Mouse (Mus musculus): Measurements from ENCODE around the gene Rab3c.

The Rab3c gene

DNA sequence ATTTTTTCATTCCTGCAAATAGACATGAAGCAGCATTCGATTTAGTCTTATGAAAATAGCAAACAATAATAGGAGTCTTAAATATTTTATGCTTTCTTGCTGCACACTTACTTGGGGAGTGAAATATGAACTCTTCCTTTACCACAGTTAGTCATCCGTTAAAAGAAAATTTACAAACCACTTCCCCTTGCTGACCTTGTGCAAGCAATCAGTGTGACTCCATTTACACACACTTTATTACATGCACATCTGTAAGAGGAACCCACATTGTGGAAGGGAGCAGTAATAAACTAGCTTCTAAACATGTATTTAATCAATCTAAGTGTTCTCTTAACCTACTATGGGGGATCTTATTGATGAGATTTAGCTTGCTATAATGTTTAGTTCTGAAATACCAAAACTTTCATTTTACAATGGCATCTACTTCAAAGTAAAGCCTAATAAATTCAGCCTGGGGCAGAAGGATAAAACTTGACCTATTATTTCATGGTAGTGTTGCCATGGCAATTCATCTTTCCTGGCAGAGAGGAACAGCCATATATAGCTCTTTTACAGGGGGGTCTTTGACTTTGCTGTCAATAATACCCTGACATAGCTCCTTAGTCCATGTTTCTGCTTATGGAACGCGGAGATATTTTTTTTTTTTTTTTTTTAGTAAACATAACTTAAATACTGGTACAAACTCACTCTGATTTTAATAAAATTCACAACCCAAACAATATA lies 95.7 kb downstream of the Rab3c start:
- DNase-seq: no peak

DNA sequence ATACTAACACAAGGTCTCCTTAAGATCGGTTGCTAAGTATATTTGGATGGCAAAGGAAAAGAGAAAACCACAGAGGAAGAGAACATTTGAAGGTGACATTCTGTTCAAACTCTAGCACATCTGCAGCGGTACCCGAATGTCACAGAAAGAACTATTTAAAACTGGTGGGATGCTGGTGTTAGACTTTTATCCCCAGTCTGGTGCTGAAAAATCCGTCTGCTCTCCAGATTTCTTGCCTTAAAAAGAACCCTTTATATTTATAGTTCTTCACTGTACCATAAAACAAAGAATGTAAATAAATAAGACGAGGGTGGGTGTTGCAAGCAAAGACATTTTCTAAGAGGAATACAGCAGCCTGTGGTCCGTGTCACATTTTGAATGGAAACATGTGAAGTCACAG lies 105.1 kb downstream of the Rab3c start:
- no peak for DNase-seq

DNA sequence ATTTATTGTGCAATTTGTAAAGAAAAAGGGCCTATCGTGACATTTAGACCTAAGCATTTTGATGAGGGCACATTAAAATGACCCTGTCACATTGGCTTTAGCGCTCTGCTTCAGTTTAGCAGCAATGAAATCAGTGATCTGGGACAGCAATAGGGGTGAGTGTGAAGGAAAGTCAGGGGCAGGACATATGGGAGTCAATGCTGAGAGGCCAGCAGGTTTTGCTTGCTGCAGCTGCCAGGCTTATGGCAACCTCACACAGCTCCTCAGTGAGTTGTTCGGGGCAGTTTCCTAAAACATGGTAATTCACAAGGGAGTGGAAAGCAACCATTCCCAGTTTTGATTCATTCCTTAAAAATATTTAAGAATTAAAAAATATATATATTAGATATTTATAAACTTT lies 111.1 kb downstream of the Rab3c start:
- DNase-seq: no peak

DNA sequence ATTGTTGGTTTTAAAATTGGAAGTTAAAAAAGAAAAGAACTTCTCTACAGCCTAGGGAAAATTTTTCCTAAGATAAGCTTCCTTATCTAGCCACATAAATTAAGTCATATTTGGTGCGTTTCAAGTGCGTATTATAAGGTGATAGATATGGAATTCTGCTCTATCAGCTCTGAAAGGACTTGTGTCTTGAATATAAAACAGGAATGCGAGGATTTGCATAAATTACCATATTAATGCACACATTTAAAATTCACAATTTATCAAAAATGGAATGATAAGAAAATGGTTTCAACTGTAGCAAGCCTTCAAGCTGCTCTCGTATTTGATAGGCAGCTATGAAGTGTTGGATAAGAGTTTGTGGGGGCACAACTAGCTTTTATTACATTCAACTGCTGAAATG lies 111.6 kb downstream of the Rab3c start:
- no peak for DNase-seq

DNA sequence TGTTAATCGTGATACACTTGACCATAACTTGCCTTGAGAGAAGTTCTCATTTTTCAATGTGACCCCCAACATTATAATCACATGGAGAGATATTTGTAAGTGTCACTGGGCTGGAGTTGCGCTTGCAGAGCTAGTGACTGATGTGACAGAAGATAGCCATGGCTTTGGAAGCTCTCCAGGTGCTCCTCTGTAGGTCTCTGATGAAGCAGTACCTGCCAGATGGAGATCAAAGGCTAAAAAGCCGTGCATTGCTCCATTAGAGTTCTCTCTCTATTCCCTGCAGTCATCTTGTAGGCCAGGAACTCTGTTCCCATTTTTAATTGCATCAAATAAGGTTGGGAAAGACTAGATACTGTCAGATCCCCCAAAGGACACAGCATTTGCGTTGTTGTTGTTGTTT lies 112.2 kb downstream of the Rab3c start:
- DNase-seq: no peak

DNA sequence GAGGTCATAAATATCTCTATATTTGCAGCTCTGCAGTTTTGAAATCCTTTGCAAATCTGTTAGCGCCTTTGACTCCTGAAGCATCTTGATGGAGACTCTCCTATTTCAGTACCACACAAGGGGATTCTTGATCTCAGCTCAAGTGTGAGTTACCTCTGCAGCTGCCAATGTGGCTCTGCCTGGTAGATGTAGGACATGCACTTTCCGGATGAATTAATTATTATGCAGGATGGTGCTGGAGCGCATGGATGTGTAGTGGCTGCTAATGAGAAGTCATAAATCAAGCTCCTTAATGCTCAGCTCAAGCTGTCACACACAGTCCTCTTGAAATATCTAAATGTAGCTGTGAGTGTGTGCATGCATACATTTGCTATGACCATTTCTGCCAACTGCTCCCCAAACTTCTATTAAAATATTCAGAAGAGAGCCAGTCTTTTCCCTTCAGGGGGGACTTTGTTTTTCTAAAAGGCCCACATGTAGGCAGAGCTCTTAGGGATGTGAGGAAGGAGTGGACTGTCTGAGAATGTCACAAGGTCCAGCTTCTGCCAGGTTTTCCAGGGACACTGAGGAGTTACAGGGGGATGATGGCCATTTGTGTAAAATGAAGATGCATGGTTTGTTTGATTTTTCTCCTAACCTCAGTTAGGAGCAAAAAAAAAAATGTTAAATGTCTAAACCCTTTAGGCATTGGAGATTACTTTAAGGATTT lies 114.0 kb downstream of the Rab3c start:
- DNase-seq: no peak

DNA sequence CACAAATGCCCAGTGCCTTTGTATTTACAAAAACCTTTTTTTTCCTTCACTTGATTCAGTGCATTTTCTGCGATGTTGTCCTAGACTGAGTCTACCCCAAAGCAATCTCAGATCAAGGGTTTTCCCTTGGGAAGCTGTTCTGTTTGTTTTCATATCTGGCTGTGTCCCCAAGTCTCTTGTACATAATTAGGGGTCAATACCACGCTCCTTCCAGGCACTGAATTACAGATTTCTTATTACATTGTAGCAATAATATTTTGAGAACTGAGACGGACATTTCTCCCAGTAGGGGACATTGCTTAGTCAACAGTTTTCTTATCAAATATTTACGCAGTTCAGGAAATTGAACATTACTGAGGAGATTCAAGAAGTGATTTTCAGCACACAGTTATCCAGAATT lies 120.8 kb downstream of the Rab3c start:
- no peak for DNase-seq

DNA sequence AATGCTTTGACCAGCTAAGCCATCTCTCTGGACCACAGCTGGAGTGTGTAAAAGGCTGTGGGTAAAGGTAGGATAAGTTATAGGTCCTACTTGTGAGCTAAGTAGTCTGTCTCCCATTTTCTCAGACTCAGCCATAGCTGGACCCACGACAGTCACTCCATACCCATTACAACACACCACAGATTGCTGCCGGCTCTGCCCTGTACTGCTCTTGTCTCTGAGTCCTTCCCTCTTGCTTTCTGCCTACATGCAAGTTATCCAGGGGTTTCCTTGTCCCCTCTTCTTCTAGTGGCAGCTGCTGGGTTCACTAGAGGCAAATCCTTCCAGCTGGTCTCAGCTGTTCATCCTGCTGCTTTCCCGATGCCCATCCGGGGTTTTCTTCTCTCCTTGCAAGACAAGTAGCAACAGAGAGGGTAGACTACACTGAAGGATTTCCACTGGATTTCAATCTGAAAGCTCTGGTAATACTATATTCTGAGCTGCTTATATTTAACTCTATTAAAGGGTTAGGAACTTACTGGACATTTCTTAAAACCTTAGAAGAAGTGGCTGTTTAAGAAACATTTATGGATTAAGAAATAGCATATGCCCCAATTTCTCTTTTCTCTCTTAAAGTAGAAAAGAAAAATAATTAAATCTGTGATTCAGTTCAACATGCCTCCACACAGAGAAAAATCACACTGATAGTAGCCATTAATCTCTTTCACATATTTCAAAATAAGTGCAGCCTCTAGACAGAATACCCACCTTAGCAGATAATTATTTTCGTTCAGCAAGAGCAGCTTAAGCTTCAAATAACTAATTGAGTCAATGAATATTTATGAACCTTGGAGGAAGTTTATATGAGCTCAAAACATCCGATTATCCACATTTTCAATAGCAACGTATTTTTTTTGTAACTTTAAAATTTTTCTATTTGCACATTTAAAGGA lies 121.9 kb downstream of the Rab3c start:
- no peak for DNase-seq

DNA sequence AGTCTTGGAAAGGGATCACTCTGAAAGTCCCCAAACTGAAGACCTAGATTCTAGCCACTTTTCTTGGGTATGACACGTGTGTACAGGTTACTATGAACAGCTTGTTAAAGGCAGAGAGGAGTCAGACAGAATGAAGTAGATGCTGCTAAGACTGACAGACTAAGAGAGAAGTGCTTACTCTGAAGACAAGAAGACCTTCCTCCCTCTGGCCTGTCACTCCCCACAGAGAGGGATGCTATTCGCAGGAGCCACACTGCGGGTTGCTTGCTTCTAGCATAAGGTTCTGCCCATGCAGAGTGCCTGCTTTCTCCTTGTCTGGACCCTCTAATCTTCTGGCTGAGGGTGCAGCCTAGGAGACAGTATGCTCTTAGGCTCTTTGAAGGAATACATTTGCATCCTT lies 135.3 kb downstream of the Rab3c start:
- no peak for DNase-seq

DNA sequence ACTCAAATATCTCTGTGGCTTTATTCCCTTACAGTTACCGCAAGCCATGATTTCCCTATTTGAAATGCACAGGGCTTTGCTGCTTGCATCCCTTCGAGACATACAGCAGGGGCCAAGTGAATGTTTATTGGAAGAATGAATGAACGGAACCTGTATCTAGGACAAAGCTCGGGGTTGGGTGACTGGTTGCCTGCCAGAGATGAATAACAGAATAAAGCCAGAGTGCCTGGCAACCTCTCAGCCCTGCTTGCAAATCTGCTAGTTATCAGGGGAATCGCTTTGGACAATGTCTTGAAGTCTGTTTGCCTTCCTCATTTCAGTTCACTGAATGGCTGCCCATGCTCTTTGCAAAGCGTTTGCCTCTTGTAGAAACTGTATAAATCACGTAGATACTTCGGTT lies 135.8 kb downstream of the Rab3c start:
- no peak for DNase-seq

DNA sequence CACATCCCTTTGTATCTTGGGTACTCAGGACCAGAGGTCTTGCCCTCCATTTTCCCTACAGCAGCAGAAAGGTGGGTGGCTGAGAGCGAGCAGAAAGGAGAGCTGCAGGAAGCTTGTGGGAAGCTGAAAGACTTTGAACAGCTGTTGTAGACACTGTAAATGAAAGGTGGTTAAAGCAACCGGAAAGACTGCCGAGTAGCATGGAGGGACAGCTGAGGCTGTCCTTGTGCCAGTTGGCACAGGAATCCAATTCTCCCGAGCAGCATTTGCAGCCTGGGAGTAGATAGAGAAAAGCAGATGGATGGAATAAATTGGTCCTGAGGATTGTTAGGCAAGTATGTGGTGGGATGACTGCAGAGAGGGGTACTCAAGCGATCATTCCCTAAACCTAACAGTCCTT lies 141.5 kb downstream of the Rab3c start:
- no peak for DNase-seq

DNA sequence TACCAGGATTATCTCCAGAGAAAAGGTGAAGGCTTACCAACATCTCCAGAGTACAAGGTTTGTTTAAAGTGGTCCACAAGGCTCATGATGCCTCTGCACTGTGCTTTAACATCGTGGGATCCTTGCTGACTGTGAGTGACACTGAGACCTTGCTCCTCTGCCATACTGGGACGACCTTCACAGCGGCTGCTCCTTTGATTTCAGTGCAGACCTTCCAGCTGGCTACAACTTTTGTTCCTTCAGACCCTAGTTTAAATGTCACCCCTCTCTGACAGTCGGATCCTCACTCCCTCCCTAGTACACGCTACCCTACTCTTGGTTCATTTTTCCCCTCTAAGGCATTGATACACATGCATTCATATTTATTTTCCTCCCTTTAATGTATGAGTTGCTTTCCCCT lies 142.2 kb downstream of the Rab3c start:
- DNase-seq: no peak

DNA sequence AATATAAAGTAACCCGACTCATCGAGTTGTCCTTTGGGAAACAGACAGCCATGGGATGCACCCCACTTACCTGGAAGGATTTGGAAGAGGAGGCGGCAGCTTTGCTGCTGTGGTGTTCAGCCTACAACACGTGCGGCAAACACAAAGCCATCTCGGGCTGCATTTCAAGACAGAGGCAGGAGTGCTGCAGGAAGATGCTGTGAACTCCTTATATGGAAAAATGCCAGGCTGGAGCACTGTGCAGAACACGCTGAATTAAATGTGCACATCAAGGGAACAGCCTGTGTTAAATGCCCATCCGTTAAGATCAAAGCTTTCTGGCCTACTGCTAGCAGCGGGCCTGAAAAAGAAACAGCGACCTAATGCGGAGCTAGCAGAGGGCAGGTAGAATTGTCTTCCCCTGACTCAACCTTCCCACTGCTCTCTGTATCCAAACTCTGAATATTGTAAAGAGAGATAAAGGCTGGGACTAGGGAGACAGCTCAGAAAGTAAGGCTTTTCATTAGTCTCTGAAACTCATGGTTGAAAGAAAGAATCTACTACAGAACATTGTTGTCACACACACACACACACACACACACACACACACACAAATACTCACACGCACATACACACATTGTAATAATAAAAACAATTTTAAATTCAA lies 153.1 kb downstream of the Rab3c start:
- DNase-seq: no peak

DNA sequence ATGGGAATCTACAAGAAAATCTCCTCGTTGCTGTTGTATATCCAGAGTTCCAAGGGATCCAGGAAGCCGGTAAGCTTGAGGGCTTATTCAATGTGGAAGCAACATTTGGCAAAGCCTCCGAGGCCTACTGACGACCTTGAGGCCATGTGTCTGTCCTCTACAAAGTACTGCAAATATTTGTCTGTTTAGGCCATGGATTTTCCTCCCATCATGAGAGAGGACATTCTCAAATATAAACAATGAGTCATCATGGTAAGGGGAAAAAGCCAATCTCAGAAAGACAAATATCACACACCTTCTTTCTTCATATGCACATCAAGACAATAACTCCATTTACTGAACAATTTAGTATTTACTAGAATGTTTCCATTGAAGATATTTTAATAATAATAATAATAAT lies 158.0 kb downstream of the Rab3c start:
- DNase-seq: no peak

DNA sequence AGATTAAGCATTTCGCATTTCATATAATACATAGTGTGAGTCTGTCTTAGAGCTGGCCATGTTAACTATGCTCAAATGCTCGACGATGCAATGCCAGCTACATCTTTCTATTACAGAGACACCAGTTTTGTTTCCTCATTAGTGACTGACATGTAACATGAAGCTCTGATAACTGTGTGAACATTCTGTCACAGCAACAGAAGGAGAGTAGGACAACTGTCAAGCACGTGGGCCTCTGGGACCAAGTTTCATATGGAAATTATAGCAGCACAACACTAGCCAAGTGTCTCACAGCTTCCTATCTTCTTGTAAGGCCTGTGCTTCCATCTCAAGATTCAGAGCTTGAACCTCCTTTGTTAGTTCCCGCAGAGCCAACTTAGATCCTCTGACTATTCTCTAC lies 163.9 kb downstream of the Rab3c start:
- no peak for DNase-seq

DNA sequence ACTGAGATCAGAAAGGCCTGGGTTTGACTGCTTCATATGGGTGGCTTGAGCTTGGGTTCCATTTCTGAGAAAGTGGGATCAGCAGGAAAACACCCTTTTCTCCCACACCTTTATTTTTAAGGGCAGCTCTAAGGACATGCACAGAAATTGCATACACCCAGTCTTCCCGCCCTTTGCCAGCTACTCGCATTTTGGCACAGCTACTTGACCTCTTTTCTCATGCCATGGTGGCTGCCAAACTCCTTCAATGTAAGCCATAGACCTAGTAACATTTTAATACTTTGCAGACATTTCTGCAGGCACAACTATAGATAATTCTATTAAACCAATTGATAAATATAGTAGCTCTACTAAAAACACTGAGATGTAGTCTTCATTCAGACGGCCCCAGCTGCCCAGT lies 164.5 kb downstream of the Rab3c start:
- no peak for DNase-seq

DNA sequence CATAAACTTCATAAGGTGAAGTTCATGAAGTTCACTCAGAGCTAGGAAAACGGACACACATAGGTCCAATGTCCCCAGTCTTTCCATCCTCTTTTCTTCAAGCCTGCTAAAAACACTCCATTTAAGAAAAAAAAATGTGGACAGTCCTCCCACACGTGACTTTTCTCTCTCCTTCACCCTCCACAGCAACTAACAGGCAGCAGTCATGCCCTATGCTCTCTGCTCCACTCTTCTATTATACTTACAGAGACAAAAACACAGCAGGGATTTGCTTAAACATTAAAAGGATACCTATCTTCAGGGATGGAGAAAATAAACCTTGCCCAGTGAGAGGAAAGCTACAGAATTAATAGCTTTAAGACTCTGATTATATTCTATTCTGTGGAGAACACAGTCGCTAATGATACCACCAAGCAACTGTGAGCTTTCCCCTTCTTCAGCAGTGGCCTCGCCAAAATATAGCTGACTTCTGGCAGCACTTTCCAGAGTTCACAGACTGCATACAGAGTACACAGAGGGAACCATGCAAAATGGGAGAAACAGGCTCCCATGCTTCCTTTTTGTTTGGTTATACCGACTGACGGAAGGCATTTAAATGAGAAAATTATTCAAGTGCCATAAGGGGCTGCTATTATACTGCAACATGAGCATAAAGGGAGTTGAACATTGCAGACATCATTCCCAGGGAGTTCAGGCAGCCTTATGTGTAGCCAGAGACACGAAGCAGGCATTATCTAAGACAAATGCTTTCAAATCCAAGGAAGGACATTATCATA lies 165.7 kb downstream of the Rab3c start:
- no peak for DNase-seq

DNA sequence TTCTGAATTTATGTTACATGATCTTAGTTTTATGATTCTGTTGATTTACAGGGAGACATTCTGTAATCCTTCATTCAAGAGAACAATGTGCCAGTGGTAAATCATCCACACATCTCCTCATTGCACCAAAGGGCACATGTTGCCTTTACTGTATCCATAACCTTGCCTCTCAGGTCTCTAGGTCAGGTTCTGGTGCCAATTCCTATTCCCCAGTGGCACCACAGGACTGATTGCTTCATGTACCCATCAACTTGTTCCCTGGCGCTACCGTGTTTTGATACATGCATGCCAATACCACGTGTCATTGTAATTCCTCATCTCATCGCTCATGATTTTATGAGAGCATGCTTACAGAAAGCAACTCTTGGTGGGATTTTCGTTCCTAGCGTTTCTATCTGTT lies 167.1 kb downstream of the Rab3c start:
- DNase-seq: no peak

DNA sequence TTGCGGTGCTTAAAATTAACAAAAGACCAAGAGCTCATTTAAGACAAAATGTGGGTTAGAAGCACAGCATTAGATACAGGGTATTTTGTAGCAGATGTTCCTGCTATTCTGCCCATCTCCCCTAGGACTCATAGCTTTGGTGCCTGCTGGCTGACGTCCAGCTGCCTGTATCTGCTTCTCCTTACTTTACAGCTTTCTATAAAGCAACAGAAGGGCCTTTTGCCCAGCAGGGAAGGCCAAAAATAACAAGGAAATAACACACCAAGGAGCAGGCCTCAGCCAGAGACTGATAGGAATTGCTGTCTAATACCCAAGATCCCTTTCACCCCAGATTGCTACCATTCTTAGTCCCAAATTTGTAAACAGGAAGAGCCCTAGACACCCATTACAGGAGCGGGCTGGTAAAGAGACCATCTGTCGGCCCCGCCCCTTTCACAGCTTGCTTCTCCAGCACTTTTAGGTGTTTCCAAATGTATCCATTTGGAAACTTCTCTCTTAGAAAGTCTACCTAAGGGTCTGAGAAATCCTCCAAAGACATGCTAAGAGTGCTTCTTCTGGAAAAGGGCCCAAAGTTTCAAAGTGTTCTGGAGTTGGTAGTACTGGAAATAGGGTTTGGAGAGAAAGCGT lies 183.3 kb downstream of the Rab3c start:
- DNase-seq: no peak

DNA sequence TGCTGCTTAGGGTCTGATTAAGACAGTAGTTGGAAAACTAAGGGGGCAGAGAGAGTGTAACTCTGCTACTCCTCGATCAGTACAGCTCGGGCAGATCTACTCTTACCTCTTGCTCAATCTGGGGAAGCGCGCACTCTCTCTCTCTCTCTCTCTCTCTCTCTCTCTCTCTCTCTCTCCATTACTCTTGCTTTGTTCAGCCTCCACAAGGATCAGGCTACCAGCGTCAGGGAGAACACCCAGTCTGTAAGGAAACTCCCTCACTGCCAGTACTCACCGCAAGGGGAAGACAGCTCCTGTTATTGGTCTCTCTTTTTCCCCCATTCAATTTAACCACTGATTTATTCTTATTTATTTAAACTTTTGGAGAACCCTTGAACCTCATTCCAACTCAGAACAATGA lies 185.8 kb downstream of the Rab3c start:
- no peak for DNase-seq

DNA sequence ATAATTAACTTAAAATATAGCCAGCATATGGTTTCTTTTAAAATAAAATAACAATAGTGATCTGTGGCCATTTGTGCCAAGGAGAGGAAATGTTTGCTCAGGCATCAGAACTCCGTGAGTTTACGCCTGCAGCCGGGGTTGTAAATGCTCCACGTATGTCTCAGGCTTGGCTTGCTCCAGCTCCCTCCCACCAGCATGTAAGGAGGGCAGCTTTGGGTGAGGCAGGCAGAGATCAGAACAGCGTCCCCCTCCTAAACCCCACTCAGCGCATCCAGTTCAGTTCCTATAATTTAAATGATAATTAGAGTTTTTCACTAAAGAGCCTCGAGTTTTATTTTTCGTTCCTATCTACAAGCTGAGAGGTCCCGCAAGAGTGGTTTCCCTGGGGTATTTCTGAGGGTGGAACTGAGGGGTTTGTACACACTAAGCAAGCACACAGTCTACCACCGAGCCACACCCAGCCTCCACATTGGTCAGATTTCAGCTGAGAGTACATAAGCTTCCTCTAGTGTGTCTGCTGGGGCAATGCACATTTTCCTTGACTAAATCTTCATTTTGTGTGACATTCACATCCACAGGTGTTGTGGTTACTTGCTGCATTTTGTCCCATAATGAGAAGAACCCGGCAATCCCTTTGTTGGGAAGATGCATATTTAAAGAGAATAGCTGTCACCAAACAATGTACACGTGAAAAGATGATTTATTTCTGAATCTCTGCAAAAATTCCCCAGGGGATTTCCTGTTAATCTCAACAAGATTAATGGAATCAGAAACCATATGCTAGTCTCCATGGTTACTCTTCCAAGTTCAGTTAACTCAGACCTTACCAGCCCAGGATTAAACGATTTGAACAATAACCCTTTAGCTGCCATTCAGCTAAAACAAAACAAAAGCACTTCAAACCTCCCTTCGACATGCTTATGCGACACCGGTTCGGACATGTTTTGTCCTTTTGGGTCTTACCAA lies 186.8 kb downstream of the Rab3c start:
- DNase-seq: no peak
